Mouse (Mus musculus) cerebellum, adult 2 months (tissue): Measurements from ENCODE around the gene Gm5741.

ENCODE experiments used
- CTCF ChIP-seq: fragments of 200-500 bp; IDR thresholded peaks from 2 replicates; pipeline ENCODE4 v1.5.1; 2011; ENCODE audit warnings: low read depth, mild to moderate bottlenecking, control low read depth, low read length, moderate library complexity, borderline replicate concordance; ENCODE audit not compliant: insufficient read depth
- POLR2A ChIP-seq: fragments of 200-500 bp; IDR thresholded peaks from 2 replicates; pipeline ENCODE4 v1.6.1; 2011; ENCODE audit warnings: low read length, control low read depth, borderline replicate concordance; ENCODE audit not compliant: insufficient read depth

GRCm38 (mm10) chr8:85086238-85086637 lies 18.5 kb upstream of the Gm5741 start:
- no peak for TF ChIP-seq POLR2A
- no peak for TF ChIP-seq CTCF
